Mouse (Mus musculus): ENCODE measurements around the gene Cfap44.
"Not testable (repeated sequence)": the region's sequence is repeated elsewhere in the genome, so short reads cannot be mapped to it uniquely, and the experiment has no call there.

Gene Cfap44

GRCm38 (mm10) chr16:44428456-44428855, 33.9 kb downstream of the Cfap44 start:
- in situ Hi-C loops (cut with MboI): no loop called here

GRCm38 (mm10) chr16:44430021-44430420, 35.4 kb downstream of the Cfap44 start:
- in situ Hi-C loops (cut with MboI): no loop called here

- in situ Hi-C loops (cut with MboI): no loop called here
Observed at GRCm38 (mm10) chr16:44434931-44435330, 40.3 kb downstream of the Cfap44 start.

- in situ Hi-C loops (cut with MboI): no loop called here
Observed at GRCm38 (mm10) chr16:44435481-44435880, 40.9 kb downstream of the Cfap44 start.

- in situ Hi-C loops (cut with MboI): not testable (repeated sequence)
Observed at GRCm38 (mm10) chr16:44441913-44442312, 47.3 kb downstream of the Cfap44 start.

GRCm38 (mm10) chr16:44457858-44458257, 63.3 kb downstream of the Cfap44 start:
- in situ Hi-C loops (cut with MboI): no loop called here

- in situ Hi-C loops (cut with MboI): no loop called here
Observed at GRCm38 (mm10) chr16:44458826-44459225, 64.2 kb downstream of the Cfap44 start.

- in situ Hi-C loops (cut with MboI): no loop called here
Observed at GRCm38 (mm10) chr16:44460922-44461321, 66.3 kb downstream of the Cfap44 start.

- in situ Hi-C loops (cut with MboI): loop anchor here (25.0 kb wide), 1 partner anchor 612 kb away; the partner anchor contains the start of gene Ccdc80
Observed at GRCm38 (mm10) chr16:44475281-44475680, 80.7 kb downstream of the Cfap44 start.

GRCm38 (mm10) chr16:44475682-44476375, 81.2 kb downstream of the Cfap44 start:
- in situ Hi-C loops (cut with MboI): loop anchor here (25.0 kb wide), 1 partner anchor 611 kb away; the partner anchor contains the start of gene Ccdc80

GRCm38 (mm10) chr16:44478767-44479166, 84.2 kb downstream of the Cfap44 start:
- in situ Hi-C loops (cut with MboI): loop anchor here (25.0 kb wide), 1 partner anchor 609 kb away; the partner anchor contains the start of gene Ccdc80

- in situ Hi-C loops (cut with MboI): loop anchor here (25.0 kb wide), 1 partner anchor 607 kb away; the partner anchor contains the start of gene Ccdc80
Observed at GRCm38 (mm10) chr16:44479852-44480251, 85.3 kb downstream of the Cfap44 start.

GRCm38 (mm10) chr16:44480616-44481015, 86.0 kb downstream of the Cfap44 start:
- in situ Hi-C loops (cut with MboI): loop anchor here (25.0 kb wide), 1 partner anchor 607 kb away; the partner anchor contains the start of gene Ccdc80

GRCm38 (mm10) chr16:44481599-44482593, 87.3 kb downstream of the Cfap44 start:
- in situ Hi-C loops (cut with MboI): loop anchor here (25.0 kb wide), 1 partner anchor 605 kb away; the partner anchor contains the start of gene Ccdc80

- in situ Hi-C loops (cut with MboI): loop anchor here (25.0 kb wide), 1 partner anchor 603 kb away; the partner anchor contains the start of gene Ccdc80
Observed at GRCm38 (mm10) chr16:44484079-44484478, 89.5 kb downstream of the Cfap44 start.

- in situ Hi-C loops (cut with MboI): loop anchor here (25.0 kb wide), 1 partner anchor 602 kb away; the partner anchor contains the start of gene Ccdc80
Observed at GRCm38 (mm10) chr16:44484831-44485230, 90.2 kb downstream of the Cfap44 start.

- in situ Hi-C loops (cut with MboI): loop anchor here (25.0 kb wide), 1 partner anchor 602 kb away; the partner anchor contains the start of gene Ccdc80
Observed at GRCm38 (mm10) chr16:44485691-44486090, 91.1 kb downstream of the Cfap44 start.

- in situ Hi-C loops (cut with MboI): loop anchor here (25.0 kb wide), 1 partner anchor 601 kb away; the partner anchor contains the start of gene Ccdc80
Observed at GRCm38 (mm10) chr16:44486612-44487011, 92.0 kb downstream of the Cfap44 start.

- in situ Hi-C loops (cut with MboI): loop anchor here (25.0 kb wide), 1 partner anchor 600 kb away; the partner anchor contains the start of gene Ccdc80
Observed at GRCm38 (mm10) chr16:44487194-44487593, 92.6 kb downstream of the Cfap44 start.

GRCm38 (mm10) chr16:44491051-44491450, 96.5 kb downstream of the Cfap44 start:
- in situ Hi-C loops (cut with MboI): loop anchor here (25.0 kb wide), 1 partner anchor 596 kb away; the partner anchor contains the start of gene Ccdc80

GRCm38 (mm10) chr16:44492151-44492550, 97.6 kb downstream of the Cfap44 start:
- in situ Hi-C loops (cut with MboI): loop anchor here (25.0 kb wide), 1 partner anchor 595 kb away; the partner anchor contains the start of gene Ccdc80
